Mouse (Mus musculus) E14TG2a.4 (cell line): ENCODE measurements around the gene Tmem160.

Source experiments
- H3K27me3 ChIP-seq: 2 replicates; pipeline ENCODE4 v1.6.1; 2014; ENCODE audit warnings: low read length, control low read depth; ENCODE audit not compliant: insufficient read depth
- H3K36me3 ChIP-seq: 2 replicates; pipeline ENCODE4 v1.6.1; 2014; ENCODE audit warnings: low read length, control low read depth; ENCODE audit not compliant: insufficient read depth
- H3K4me1 ChIP-seq: replicated peaks from 2 replicates; pipeline ENCODE4 v1.6.1; 2014; ENCODE audit warnings: low read depth, low read length, control low read depth
- H3K4me3 ChIP-seq: replicated peaks from 2 replicates; pipeline ENCODE4 v1.5.1; 2014; ENCODE audit warnings: mild to moderate bottlenecking, low read length
- H3K9me3 ChIP-seq: 2 replicates; pipeline ENCODE4 v1.6.1; 2014; ENCODE audit warnings: low read length, control low read depth
- CTCF ChIP-seq: conservative IDR thresholded peaks from 2 replicates; pipeline ENCODE4 v1.5.1; 2014; ENCODE audit warnings: low read length
- NANOG ChIP-seq: IDR thresholded peaks from 2 replicates; pipeline ENCODE4 v1.6.1; 2014; ENCODE audit warnings: borderline replicate concordance, low read length, mixed read lengths
- POU5F1 ChIP-seq: IDR thresholded peaks from 2 replicates; pipeline ENCODE4 v1.6.1; 2014; ENCODE audit warnings: low read length, borderline replicate concordance

Gene Tmem160

GRCm38 (mm10) chr7:16461151-16461550, 8.6 kb downstream of the Tmem160 start:
- Histone ChIP-seq H3K36me3 (peaks cover under 1% of the 10 kb centered on the region; the same call in 1 of the 2 replicates), H3K4me3 (no peak overlapping the region), H3K4me1 (peaks cover 13% of the 10 kb centered on the region), H3K27me3 (peaks cover 33% of the 10 kb centered on the region), H3K9me3 (no peaks in the 10 kb centered on the region)
- TF ChIP-seq CTCF (no peak), NANOG (no peak), POU5F1 (no peak)

GRCm38 (mm10) chr7:16461705-16462104, 9.1 kb downstream of the Tmem160 start:
- TF ChIP-seq CTCF (no peak), NANOG (no peak), POU5F1 (no peak)
- no peaks in the 10 kb centered on the region for H3K9me3 ChIP-seq
- peaks cover 10% of the 10 kb centered on the region for H3K4me1 ChIP-seq
- peaks cover 33% of the 10 kb centered on the region for H3K27me3 ChIP-seq
- H3K4me3 ChIP-seq = no peak overlapping the region
- H3K36me3 ChIP-seq = no peaks in the 10 kb centered on the region

- peaks cover 13% of the 10 kb centered on the region for H3K4me1 ChIP-seq
- no peak overlapping the region for H3K4me3 ChIP-seq
- no peaks in the 10 kb centered on the region for H3K36me3 ChIP-seq
- TF ChIP-seq NANOG (no peak), POU5F1 (no peak), CTCF (peak; percentile 90)
- peaks cover 37% of the 10 kb centered on the region for H3K27me3 ChIP-seq
- no peaks in the 10 kb centered on the region for H3K9me3 ChIP-seq
Measured at GRCm38 (mm10) chr7:16463214-16463613, 10.6 kb downstream of the Tmem160 start.

GRCm38 (mm10) chr7:16465160-16465559, 12.6 kb downstream of the Tmem160 start:
- no peaks in the 10 kb centered on the region for H3K9me3 ChIP-seq
- no peaks in the 10 kb centered on the region for H3K36me3 ChIP-seq
- H3K27me3 ChIP-seq = peaks cover 46% of the 10 kb centered on the region
- H3K4me1 ChIP-seq = peaks cover 22% of the 10 kb centered on the region
- peak; percentile 87 for TF ChIP-seq CTCF
- no peak for TF ChIP-seq NANOG
- no peak for TF ChIP-seq POU5F1
- H3K4me3 ChIP-seq = no peak overlapping the region

GRCm38 (mm10) chr7:16465568-16465967, 13.0 kb downstream of the Tmem160 start:
- no peak for TF ChIP-seq CTCF
- no peak for TF ChIP-seq POU5F1
- TF ChIP-seq NANOG = no peak
- no peak overlapping the region for H3K4me3 ChIP-seq
- no peaks in the 10 kb centered on the region for H3K9me3 ChIP-seq
- peaks cover 22% of the 10 kb centered on the region for H3K4me1 ChIP-seq
- peaks cover 46% of the 10 kb centered on the region for H3K27me3 ChIP-seq
- no peaks in the 10 kb centered on the region for H3K36me3 ChIP-seq

GRCm38 (mm10) chr7:16466565-16466964, 14.0 kb downstream of the Tmem160 start:
- Histone ChIP-seq H3K27me3 (peaks cover 43% of the 10 kb centered on the region), H3K9me3 (no peaks in the 10 kb centered on the region), H3K4me1 (peaks cover 19% of the 10 kb centered on the region), H3K4me3 (no peak overlapping the region), H3K36me3 (no peaks in the 10 kb centered on the region)
- TF ChIP-seq POU5F1 (no peak), CTCF (peak; percentile 71)

- Histone ChIP-seq H3K27me3 (peaks cover 39% of the 10 kb centered on the region), H3K4me1 (peaks cover 26% of the 10 kb centered on the region), H3K36me3 (no peaks in the 10 kb centered on the region), H3K4me3 (0 out of 2 replicates have a peak overlapping the region, but pooled peaks have one; percentile 17), H3K9me3 (no peaks in the 10 kb centered on the region)
- no peak for TF ChIP-seq POU5F1
- TF ChIP-seq CTCF = no peak
Measured at GRCm38 (mm10) chr7:16468115-16468514, 15.5 kb downstream of the Tmem160 start.

- Histone ChIP-seq H3K4me3 (no peak overlapping the region), H3K27me3 (peaks cover 71% of the 10 kb centered on the region), H3K36me3 (no peaks in the 10 kb centered on the region), H3K4me1 (peaks cover 50% of the 10 kb centered on the region), H3K9me3 (no peaks in the 10 kb centered on the region)
- no peak for TF ChIP-seq NANOG
Measured at GRCm38 (mm10) chr7:16471549-16471948, 19.0 kb downstream of the Tmem160 start.

GRCm38 (mm10) chr7:16472116-16472709, 19.6 kb downstream of the Tmem160 start:
- Histone ChIP-seq H3K9me3 (no peaks in the 10 kb centered on the region), H3K4me3 (0 out of 2 replicates have a peak overlapping the region, but pooled peaks have one; percentile 4), H3K4me1 (peaks cover 55% of the 10 kb centered on the region), H3K36me3 (no peaks in the 10 kb centered on the region), H3K27me3 (peaks cover 76% of the 10 kb centered on the region)
- no peak for TF ChIP-seq POU5F1
- 0 out of 2 replicates have a peak, but pooled peaks have one; percentile 10 for TF ChIP-seq NANOG
